Mouse (Mus musculus): Measurements from ENCODE around the gene Heyl. TPM values are rescaled to one million over a fixed set of nuclear protein-coding genes. Genes with fewer than 3 reads are reported as not detected.
"Not testable (repeated sequence)": the region's sequence is repeated elsewhere in the genome, so short reads cannot be mapped to it uniquely, and the experiment has no call there.

The Heyl gene
- total and polyA plus RNA-seq, 3 experiments = 0.05 TPM; not detected in 2

DNA sequence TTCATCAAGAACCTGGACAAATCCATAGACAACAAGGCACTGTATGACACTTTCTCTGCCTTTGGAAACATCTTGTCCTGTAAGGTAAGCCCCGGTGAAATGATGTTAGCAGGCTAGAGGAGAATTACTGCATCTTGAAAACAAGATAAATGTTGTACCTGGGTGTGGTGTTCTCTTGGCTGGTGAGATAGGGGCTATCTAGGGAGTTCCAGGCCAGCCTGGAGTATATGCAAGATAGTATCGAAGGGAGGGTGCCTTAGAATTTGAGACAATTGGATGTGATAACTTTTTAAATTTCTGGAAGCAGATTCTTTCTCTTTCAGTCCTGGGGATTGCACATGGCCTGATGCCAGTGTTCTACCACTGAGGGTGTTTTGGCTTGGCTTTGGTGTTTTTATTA lies 53.4 kb downstream of the Heyl start:
- H3K9me3 ChIP-seq (replicated peaks) = no peaks in the 10 kb centered on the region
- peaks cover 81% of the 10 kb centered on the region for H3K36me3 ChIP-seq (replicated peaks)
- H3K27me3 ChIP-seq (ENCODE audit: insufficient read depth, low read length) = no peaks in the 10 kb centered on the region
- peaks cover 73% of the 10 kb centered on the region for H3K4me1 ChIP-seq (ENCODE audit: insufficient read depth, low read depth, low read length)
- 0 out of 2 replicates have a peak, but pooled peaks have one; percentile 51 for TF ChIP-seq GATA2 (IDR thresholded peaks at IDR 0.05; ENCODE audit: borderline replicate concordance, low read depth, low read length)
- peak; percentile 88 for TF ChIP-seq TAL1 (conservative IDR thresholded peaks at IDR 0.05; ENCODE audit: low read depth, low read length)
- no peak for TF ChIP-seq CTCF (IDR thresholded peaks at IDR 0.05; ENCODE audit: low read depth, low read length)
- no peak for TF ChIP-seq POLR2AphosphoS5 (IDR thresholded peaks at IDR 0.05; ENCODE audit: insufficient replicate concordance, low read depth, low read length)
- no peak for TF ChIP-seq GATA1 (IDR thresholded peaks at IDR 0.05; ENCODE audit: borderline replicate concordance, low read length)
- ATAC-seq (ENCODE audit: extremely low read depth, insufficient number of reproducible peaks, low FRiP score, poor library complexity, severe bottlenecking) (peak; percentile 79), DNase-seq (ENCODE audit: low spot score) (peak; percentile 43)
- H3K4me3 ChIP-seq (ENCODE audit: low read depth, low read length) = peak overlapping the region; percentile 58; the same call in 1 of the 2 replicates

DNA sequence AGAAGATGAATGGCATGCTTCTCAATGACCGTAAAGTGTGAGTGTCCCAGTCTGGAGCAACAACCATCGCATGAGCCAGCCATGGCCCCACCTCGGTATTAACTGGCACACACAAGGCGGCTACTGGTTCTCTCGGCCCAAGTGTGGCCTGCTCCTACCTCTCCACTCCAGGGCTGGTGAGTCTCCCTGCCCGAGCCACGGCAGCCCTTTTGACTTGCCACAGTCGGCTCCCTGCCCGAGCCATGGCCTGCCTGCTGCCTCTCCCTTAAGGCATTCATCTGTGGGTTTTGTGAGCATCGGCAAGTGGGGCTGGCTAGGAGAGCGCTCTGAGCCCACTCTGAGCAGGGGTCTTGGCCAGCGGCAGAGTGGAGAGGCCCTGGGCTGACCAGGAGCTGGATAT lies 55.7 kb downstream of the Heyl start:
- DNase-seq (ENCODE audit: low spot score) (no peak), ATAC-seq (ENCODE audit: extremely low read depth, insufficient number of reproducible peaks, low FRiP score, poor library complexity, severe bottlenecking) (no peak)
- H3K9me3 ChIP-seq (replicated peaks) = no peaks in the 10 kb centered on the region
- TF ChIP-seq POLR2AphosphoS5 (IDR thresholded peaks at IDR 0.05; ENCODE audit: insufficient replicate concordance, low read depth, low read length) (no peak), GATA2 (IDR thresholded peaks at IDR 0.05; ENCODE audit: borderline replicate concordance, low read depth, low read length) (no peak), CTCF (IDR thresholded peaks at IDR 0.05; ENCODE audit: low read depth, low read length) (no peak), GATA1 (IDR thresholded peaks at IDR 0.05; ENCODE audit: borderline replicate concordance, low read length) (no peak), TAL1 (conservative IDR thresholded peaks at IDR 0.05; ENCODE audit: low read depth, low read length) (no peak)
- H3K4me3 ChIP-seq (ENCODE audit: low read depth, low read length) = peak overlapping the region; percentile 20; the same call in 1 of the 2 replicates
- H3K4me1 ChIP-seq (ENCODE audit: insufficient read depth, low read depth, low read length) = peaks cover 74% of the 10 kb centered on the region
- H3K27me3 ChIP-seq (ENCODE audit: insufficient read depth, low read length) = no peaks in the 10 kb centered on the region
- peaks cover 99% of the 10 kb centered on the region for H3K36me3 ChIP-seq (replicated peaks)

DNA sequence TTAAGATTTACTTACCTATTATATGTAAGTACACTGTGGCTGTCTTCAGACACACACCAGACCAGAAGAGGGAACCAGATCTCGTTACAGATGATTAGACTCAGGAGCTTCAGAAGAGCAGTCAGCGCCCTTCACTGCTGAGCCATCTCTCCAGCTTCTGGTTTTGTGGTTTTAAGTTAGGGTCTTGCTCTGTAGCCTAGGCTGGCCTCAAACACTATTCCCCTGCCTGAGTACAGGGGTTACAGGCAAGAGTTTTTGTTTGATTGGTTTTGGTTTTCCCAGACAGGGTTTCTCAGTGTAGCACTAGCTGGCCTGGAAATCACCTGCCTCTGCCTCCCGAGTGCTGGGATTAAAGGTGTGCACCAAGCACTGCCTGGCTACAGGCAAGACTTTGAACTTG lies 59.0 kb downstream of the Heyl start:
- no peaks in the 10 kb centered on the region for H3K9me3 ChIP-seq (replicated peaks)
- no peak for DNase-seq (ENCODE audit: low spot score)
- TF ChIP-seq POLR2AphosphoS5 (IDR thresholded peaks at IDR 0.05; ENCODE audit: insufficient replicate concordance, low read depth, low read length) = no peak
- no peak for TF ChIP-seq GATA1 (IDR thresholded peaks at IDR 0.05; ENCODE audit: borderline replicate concordance, low read length)
- TF ChIP-seq GATA2 (IDR thresholded peaks at IDR 0.05; ENCODE audit: borderline replicate concordance, low read depth, low read length) = no peak
- TF ChIP-seq TAL1 (conservative IDR thresholded peaks at IDR 0.05; ENCODE audit: low read depth, low read length) = no peak
- no peak for TF ChIP-seq CTCF (IDR thresholded peaks at IDR 0.05; ENCODE audit: low read depth, low read length)
- no peak for ATAC-seq (ENCODE audit: extremely low read depth, insufficient number of reproducible peaks, low FRiP score, poor library complexity, severe bottlenecking)
- peaks cover 65% of the 10 kb centered on the region for H3K4me1 ChIP-seq (ENCODE audit: insufficient read depth, low read depth, low read length)
- no peaks in the 10 kb centered on the region for H3K27me3 ChIP-seq (ENCODE audit: insufficient read depth, low read length)
- peaks cover 99% of the 10 kb centered on the region for H3K36me3 ChIP-seq (replicated peaks)
- no peak overlapping the region for H3K4me3 ChIP-seq (ENCODE audit: low read depth, low read length)

DNA sequence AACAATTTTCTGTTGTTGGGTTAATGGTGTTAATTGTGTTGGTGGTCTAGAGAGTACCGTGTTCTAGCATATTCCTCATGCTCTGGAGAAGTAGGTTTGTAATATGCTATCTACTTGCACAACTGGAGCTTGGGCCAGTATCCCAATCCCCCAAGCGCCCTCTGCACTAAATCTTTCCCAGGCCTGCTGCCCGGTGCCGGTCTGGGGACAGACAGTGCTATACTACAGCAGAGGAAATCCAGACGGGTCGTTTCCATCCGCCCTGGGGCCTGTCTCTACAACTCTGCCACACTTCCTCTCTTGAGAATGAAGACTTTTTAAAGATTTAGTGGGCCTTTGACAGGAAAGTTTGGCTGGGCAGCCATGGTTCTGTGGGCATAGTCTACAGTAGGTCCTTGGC lies 59.6 kb downstream of the Heyl start:
- DNase-seq (ENCODE audit: low spot score) (no peak), ATAC-seq (ENCODE audit: extremely low read depth, insufficient number of reproducible peaks, low FRiP score, poor library complexity, severe bottlenecking) (no peak)
- H3K36me3 ChIP-seq (replicated peaks) = peaks cover 99% of the 10 kb centered on the region
- no peaks in the 10 kb centered on the region for H3K9me3 ChIP-seq (replicated peaks)
- TF ChIP-seq GATA2 (IDR thresholded peaks at IDR 0.05; ENCODE audit: borderline replicate concordance, low read depth, low read length) (no peak), TAL1 (conservative IDR thresholded peaks at IDR 0.05; ENCODE audit: low read depth, low read length) (no peak), POLR2AphosphoS5 (IDR thresholded peaks at IDR 0.05; ENCODE audit: insufficient replicate concordance, low read depth, low read length) (no peak), CTCF (IDR thresholded peaks at IDR 0.05; ENCODE audit: low read depth, low read length) (no peak), GATA1 (IDR thresholded peaks at IDR 0.05; ENCODE audit: borderline replicate concordance, low read length) (no peak)
- no peaks in the 10 kb centered on the region for H3K27me3 ChIP-seq (ENCODE audit: insufficient read depth, low read length)
- no peak overlapping the region for H3K4me3 ChIP-seq (ENCODE audit: low read depth, low read length)
- H3K4me1 ChIP-seq (ENCODE audit: insufficient read depth, low read depth, low read length) = peaks cover 63% of the 10 kb centered on the region

DNA sequence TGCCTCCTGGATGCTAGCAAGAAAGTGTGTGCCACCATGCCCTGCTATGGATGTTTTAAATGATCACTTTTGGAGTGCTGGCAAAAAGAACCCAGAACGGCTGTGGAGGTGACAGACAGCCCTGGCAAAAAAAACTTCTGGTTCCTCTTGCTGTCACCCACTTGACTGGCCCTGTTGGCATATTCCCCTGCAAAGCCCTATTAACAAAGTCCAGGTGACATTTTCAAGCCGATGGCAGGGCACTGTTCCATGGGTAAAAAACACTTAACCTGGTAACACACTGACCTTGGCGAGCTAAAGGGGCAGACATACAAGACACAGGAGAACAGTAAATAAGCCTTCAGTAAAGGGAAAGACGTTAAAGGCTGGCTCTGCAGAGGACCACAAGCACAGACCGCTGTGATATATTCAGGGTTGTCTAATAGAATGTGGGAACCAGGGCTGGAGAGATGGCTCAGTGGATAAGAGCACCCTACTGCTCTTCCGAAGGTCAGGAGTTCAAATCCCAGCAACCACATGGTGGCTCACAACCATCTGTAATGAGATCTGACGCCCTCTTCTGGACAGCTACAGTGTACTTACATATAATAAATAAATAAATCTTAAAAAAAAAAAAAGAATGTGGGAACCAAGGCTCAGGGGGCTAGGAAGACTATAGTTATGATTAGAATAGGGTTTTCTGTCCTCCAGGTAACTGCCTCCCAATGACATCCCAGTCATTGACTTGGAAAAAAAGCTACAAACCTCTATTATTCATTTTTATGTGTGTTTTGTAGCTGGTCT lies 60.5 kb downstream of the Heyl start:
- TF ChIP-seq POLR2AphosphoS5 (IDR thresholded peaks at IDR 0.05; ENCODE audit: insufficient replicate concordance, low read depth, low read length) (no peak), GATA2 (IDR thresholded peaks at IDR 0.05; ENCODE audit: borderline replicate concordance, low read depth, low read length) (no peak), GATA1 (IDR thresholded peaks at IDR 0.05; ENCODE audit: borderline replicate concordance, low read length) (no peak), TAL1 (conservative IDR thresholded peaks at IDR 0.05; ENCODE audit: low read depth, low read length) (no peak), CTCF (IDR thresholded peaks at IDR 0.05; ENCODE audit: low read depth, low read length) (no peak)
- ATAC-seq (ENCODE audit: extremely low read depth, insufficient number of reproducible peaks, low FRiP score, poor library complexity, severe bottlenecking) (no peak), DNase-seq (ENCODE audit: low spot score) (no peak)
- Histone ChIP-seq H3K9me3 (replicated peaks) (no peaks in the 10 kb centered on the region), H3K4me1 (ENCODE audit: insufficient read depth, low read depth, low read length) (peaks cover 55% of the 10 kb centered on the region), H3K36me3 (replicated peaks) (peaks cover 97% of the 10 kb centered on the region), H3K27me3 (ENCODE audit: insufficient read depth, low read length) (no peaks in the 10 kb centered on the region), H3K4me3 (ENCODE audit: low read depth, low read length) (no peak overlapping the region)

DNA sequence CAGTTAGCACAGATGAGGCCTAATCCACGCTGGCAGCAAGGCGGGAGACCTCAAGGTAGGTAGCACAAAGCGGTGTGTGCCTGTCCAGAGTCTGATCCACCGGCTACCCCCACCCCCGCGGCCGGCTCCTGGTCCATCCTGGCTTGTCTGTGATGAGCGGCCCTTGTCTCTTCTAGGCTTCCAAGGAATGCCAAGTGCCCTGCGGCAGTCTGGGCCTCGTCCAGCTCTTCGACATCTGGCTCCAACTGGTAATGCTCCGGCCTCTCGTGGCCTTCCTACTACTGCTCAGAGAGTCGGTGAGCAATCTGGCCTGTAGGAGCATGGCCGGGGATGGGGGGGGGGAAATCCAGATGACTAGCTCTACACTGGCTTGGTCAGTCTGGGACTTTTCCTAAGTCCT lies 61.7 kb downstream of the Heyl start:
- peaks cover 97% of the 10 kb centered on the region for H3K36me3 ChIP-seq (replicated peaks)
- not testable (repeated sequence) for H3K27me3 ChIP-seq (ENCODE audit: insufficient read depth, low read length); H3K4me3 ChIP-seq (ENCODE audit: low read depth, low read length); ATAC-seq (ENCODE audit: extremely low read depth, insufficient number of reproducible peaks, low FRiP score, poor library complexity, severe bottlenecking); DNase-seq (ENCODE audit: low spot score); H3K9me3 ChIP-seq (replicated peaks)
- H3K4me1 ChIP-seq (ENCODE audit: insufficient read depth, low read depth, low read length) = peaks cover 48% of the 10 kb centered on the region

Data from G1E (cell line).